Mouse (Mus musculus): ENCODE measurements around the gene Vmn2r103. TPM values are rescaled to one million over a fixed set of nuclear protein-coding genes. Genes with fewer than 3 reads are reported as not detected.

Vmn2r103 gene
- polyA plus RNA-seq (2012), result not detected in 2 replicates

GRCm38 (mm10) chr17:19773063-19773462 is at the start of gene Vmn2r103:
TSS of gene Vmn2r103 (plus strand) at chr17:19773363.
- no peak for TF ChIP-seq GATA1 (IDR thresholded peaks at IDR 0.05; ENCODE audit: low read length)

- no peak for TF ChIP-seq GATA1 (IDR thresholded peaks at IDR 0.05; ENCODE audit: low read length)
These were observed 5.8 kb downstream of the Vmn2r103 start for GRCm38 (mm10) chr17:19778994-19779393.

GRCm38 (mm10) chr17:19789248-19789647 is 16.1 kb downstream of the Vmn2r103 start:
- no peak for TF ChIP-seq GATA1 (IDR thresholded peaks at IDR 0.05; ENCODE audit: low read length)

Other genes starting within 250 kb of the Vmn2r103 start
- not detected in 2 replicates for gene Vmn2r101, start 196.1 kb upstream of the Vmn2r103 start, polyA plus RNA-seq (2012)
- not detected in 2 replicates for gene Vmn2r102, start 113.0 kb upstream of the Vmn2r103 start, polyA plus RNA-seq (2012)